Mouse (Mus musculus): ENCODE measurements around the gene Brinp3.
A peak's percentile ranks its signal among the peaks of the same experiment; 100 is the strongest.
"Not testable (repeated sequence)": the region's sequence is repeated elsewhere in the genome, so short reads cannot be mapped to it uniquely, and the experiment has no call there.

Gene Brinp3

DNA sequence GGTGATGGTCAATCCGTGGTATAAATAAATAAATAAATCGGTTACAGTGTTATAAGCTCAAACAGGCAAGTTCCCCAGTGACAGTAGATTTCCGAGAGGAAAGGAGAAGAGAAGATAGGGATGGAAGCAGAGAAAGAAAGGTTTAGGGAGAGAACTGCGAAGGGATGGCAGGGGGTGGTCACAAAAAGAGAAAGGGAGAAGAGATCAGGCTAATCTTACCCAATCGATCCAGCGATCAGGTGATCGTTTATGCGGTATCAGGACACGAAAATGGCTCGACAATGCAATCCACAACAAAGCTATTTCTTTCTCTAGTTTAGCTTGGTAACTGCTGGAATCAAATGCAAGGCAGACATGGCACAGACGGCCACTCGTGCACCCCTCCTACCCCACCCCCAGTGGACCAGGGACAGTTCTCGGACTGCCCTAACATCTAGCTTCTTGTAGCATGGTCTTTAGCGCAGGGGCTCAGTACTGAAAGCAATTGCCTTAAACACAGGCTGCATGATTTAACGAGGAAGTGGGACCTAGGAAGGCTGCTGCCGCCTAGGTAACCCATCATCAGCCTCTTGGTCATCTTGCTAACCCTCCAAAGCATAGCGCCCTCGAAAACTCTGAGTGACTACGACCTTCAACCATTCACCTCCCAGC lies at the start of gene Brinp3:
Brinp3 (plus strand) TSS at position 80 of the 651 bp plus-strand sequence.
- DNase-seq (ENCODE audit: low spot score in 2 of 2): peak; percentile 21 to 36

DNA sequence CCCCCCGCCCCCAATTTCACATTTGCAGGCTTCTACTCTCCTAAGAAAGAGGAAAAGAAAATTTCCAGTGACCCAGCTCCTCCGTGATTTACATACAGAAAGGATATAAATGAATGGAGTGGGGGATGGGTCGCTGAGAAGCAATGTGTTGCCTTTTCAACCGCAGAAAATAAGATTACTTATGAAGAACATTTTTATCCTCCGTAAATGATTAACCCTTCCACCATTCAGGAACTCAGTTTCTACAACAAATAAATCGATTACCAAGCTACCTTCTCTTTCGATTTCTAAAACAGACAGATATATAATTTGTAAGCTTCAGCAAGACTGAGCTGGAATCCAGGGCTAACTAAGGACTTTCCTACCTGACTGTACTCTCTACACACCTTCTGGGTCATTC lies 339 bp upstream of the Brinp3 start:
- DNase-seq (ENCODE audit: low spot score in 2 of 2): peak in 1 of 2 experiments; percentile 18

DNA sequence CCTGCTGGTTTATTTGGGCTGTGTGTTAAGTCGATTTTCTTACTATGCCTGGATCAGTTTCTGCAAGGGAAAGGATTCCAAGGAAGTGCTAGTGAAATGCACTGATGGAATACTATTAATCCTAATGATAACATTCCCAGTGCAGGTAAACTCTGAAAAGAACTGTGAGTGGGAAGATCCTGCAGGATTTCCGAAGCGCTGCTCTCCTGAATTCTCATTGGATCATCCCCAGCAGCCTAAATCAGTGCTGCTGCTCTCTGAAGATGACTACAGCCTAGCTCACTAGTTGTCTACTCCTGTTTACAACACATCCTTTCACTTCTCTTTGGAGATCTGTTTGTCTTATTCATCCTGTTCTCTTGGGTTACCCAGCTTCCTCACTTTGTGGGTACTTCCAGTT lies 826 bp downstream of the Brinp3 start:
- DNase-seq (ENCODE audit: low spot score in 2 of 2): peak in 1 of 2 experiments; percentile 32

DNA sequence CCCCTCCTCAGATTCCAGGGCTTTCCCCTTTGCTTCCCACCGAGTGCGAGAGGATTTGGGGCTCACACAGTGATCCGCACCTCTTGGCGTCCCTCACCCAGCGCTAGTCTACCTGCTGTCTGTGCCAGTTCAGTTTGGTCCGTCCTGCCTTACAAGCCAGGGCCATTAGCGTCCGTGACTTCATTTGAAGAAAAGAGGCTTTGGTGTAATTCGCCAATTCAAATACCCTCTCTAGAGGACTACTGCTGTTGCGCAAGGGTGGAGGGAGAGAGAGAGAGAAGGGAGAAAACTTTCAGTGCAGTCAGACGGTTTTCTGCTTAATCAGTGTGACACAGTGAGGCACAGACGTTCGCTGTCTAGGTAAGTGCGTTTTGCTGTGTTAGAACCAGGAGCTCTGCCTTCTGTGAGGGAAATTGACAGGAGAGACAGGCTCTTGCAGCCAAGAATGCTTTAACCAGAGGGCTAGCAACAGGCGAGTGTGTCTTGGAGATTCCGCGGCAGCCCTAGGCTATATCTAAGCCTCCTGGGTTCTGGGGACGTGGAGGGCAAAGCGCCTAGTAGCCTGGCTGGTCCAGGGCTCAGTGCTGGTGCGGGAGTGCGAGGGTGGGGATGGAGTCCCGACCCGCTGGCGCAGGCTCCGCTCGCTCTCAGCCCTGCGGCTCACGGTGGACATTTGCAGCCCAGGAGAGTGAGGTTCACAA lies 3.0 kb downstream of the Brinp3 start:
- peak; percentile 20 to 40 for DNase-seq (ENCODE audit: low spot score in 2 of 2)

DNA sequence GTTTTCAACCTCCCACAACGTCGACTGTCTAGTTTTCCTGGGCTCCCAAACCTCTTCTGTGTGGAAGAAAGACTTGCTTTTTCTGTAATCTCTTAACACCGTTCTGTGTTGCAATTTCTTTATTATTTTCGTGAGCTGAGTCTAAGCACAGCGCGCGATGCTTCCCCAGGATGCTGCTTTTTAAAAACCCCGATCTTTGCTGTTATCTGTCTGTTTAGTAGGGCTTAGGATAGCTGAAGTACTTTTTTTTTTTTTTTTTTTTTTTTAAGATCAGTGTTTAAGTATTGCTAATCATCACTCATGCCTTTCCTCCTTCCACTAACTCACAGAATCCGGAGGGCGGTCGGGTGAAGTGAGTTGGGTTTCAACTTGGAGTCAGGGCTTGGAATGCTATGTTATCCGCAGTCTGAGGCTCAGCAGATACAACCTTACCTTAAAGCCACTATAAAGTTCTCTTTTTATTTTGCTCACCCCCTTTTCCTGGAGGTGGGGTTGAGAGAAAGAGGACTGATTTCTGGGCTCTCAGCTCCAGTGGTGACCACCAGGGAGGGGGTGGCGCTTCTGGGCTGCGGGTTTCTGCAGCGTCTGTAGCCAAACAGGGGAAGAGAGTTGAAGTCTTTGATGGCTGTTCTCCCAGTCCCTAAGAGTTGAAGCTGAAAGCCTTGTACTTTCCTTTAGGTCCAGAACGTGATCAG lies 3.7 kb downstream of the Brinp3 start:
- peak in 1 of 2 experiments; percentile 39 for DNase-seq (ENCODE audit: low spot score in 2 of 2)

DNA sequence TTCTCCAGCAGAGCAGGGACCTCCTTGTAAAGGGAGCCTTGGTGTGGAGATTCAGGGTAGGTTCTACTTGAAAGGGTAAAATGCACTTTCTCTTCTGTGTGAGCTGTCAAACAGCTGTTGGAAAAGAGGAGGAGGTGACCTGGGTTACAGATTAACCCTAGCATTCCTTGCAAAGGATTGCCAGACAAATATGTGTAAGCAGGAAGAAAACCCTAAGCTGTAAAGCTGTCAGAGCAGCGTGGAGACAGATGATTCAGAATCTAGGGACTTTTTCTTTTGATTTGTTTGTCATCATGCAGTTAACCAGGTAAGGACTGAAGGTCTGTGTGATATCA lies 4.2 kb downstream of the Brinp3 start:
- no peak for DNase-seq (ENCODE audit: low spot score in 2 of 2)

DNA sequence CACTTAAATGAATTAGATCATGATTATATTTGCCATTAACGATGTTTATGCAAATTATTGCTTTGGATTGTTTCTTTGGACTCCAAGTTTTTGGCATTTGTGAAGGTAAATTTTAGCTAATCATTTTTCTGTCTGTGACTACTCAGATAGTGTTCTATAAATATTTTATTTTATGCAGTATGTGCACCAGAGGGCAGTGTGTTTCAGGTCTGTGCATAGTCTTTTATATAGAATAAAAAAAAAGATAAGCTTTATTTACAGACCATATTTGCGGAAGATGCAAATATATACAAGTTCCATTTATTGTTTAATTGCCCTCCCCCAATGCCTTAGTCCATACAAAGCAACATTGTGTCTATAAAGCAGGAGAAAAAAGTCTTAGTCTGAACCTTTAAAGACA lies 20.8 kb downstream of the Brinp3 start:
- no peak for DNase-seq (ENCODE audit: low spot score in 2 of 2)

DNA sequence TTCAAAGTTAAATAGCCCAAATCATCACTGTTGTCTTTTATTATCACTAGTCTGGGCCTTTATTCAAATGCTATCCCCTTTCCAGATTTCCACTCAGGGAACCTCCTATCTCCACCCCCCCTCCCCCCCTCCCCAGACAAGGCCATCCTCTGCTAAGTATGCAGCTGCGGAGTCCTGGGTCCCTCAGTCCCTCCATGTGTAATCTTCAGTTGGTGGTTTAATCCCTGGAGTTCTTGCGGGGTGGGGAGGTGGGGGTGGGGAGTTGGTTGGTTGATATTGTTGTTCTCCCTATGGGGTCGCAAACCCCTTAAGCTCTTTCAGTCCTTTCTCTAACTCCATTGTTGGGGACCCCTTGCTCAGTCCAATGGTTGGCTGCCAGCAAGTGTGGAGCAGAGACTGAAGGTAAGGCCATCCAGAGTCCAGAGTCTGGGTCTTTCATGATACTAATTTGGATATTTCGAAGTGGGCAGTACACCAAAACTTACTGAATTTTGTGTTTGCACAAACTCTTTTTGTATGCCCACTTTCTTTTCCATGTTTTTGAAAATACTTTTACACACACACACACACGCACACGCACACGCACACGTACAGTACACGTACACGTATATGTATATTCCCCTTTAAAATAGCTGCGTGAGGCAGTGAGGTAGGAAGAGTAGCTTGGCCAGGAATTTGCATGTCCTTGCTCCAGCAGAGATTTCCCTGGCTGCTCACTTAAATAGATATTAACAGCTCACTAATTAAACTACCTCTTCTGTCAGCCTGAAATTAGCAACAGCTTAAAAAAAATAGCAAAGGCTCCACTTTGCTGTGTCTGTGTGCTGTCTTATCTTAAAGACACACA lies 29.4 kb downstream of the Brinp3 start:
- DNase-seq (ENCODE audit: low spot score in 2 of 2): no peak

DNA sequence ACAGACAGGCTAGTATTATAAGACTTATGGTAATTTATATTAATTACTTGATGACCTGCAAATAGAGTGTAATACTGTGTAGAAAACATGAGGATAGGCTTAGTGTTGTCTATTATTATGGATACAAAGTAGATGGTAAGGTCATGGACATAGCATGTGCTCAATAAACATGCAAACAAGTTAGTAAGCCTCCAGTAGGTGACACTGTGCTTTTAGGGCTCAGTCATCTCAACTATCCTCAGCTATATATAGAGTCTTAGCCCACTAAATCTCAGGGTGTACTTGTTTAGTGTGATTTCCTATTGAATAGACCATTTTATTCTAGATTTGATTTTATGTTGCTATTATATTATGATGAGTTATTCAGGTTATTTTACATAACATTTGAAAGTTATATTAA lies 34.0 kb downstream of the Brinp3 start:
- DNase-seq (ENCODE audit: low spot score in 2 of 2): no peak

DNA sequence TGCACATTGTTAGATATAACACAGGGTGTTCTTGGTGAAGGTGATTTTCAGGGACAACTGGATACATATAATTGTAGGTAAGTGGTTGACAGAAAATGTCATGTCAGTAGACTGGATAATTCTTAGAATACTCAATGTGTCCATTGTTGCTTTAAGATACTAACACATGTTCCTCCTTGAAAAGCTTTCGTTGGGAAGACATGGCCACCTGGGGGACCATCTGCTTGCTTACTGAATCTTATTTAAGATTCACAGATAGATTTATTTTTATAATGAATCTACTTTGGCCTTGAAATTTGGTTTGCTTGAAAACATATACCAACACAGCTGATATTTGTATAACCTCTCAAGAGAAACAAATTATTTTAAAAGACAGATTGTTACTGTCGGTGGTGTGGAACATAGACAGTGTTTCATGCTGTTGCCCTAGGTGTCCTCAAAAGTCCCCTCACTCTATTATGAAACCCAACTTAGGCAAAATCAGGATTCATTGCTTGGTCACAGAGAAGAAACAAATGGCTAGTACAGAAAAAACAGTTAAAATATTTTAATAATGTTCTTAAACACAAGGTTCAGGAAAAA lies 52.4 kb downstream of the Brinp3 start:
- no peak for DNase-seq (ENCODE audit: low spot score in 2 of 2)

DNA sequence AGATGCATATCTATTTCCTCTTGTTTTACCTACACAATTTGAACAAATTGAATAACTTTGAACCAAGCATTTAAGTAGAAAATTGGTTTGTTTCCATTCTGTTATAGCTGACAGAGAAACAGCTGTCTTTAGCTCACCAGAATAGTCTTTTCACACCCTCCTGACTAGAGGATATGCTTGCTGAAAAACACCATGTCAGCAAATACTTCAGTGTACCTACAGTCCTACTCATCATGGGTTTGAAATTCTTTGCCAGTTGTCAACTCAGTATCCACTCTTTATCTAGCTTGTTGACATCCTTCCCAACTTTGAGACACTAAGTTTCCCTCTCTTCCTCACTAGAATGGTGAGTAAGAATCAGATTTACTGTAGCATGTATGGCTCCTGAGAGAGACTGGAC lies 62.4 kb downstream of the Brinp3 start:
- no peak for DNase-seq (ENCODE audit: low spot score in 2 of 2)

DNA sequence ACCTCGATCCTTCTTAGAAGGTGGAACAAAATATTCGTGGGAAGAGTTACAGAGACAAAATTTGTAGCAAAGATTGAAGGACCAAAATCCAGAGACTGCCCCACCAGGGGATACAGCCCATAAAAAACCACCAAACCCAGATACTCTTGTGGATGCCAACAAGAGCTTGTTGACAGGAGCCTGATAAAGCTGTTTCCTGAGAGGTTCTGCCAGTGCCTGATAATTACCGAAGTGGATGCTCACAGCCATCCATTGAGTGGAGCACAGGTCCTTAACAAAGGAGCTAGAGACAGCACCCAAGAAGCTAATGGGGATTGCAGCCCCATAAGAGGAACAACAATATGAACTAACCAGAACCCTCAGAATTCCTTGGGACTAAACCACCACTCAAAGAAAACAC lies 67.6 kb downstream of the Brinp3 start:
- DNase-seq (ENCODE audit: low spot score in 2 of 2): no peak

DNA sequence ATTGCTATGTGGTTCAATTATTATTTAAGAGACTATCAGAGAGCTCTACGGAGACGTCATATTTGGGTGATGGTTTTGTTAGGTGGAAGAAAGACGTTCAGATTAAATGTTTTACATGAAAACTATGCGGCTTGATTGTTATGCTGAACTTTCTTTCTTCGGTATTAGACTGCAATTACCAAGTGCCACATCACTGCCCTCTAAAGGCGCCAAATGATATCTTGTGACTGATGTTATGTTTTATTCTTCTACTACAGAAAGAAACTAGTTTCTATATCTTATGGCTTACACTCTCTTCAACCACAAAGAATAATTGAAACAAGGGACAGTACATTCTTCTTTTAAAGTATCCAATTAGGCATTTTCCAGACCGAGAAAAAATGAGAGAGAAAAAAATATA lies 89.6 kb downstream of the Brinp3 start:
- DNase-seq (ENCODE audit: low spot score in 2 of 2): no peak

DNA sequence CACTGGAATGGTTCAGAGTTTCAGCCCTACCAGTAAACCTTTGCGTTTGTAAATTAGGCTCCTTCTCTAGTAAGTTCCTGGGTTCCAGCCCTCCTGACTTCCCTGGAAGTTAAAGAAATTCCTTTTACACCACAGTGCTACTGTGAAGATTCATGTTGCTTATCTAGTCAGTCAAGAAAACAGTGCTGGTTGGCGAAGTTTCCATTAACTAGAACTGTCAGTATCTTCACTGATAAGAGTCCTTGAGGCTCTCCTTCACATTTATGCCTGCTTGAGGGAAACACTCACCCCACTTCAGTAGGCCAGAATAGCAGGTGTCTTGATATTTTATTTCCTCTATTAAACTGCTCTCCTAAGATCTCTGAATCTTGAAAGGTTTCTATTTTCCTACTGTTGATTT lies 138.3 kb downstream of the Brinp3 start:
- no peak for DNase-seq (ENCODE audit: low spot score in 2 of 2)

DNA sequence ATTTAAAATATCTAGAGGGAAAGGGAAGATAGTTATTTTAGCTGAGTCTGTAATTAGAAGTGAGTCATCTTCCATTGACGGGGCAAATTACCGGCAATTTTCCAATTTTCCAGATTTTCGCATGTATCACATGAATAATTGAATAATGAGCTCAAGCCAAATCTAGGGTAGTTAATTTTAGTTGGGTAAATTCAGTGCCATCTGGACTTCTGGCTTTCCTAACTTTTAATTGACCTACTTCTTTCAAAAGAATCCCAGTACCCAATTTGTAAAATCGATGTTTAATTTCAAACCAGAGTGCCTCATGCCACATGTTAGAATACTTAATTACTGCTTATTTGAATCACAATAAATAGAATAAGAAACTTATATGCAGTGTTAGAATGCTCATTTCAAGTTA lies 162.7 kb downstream of the Brinp3 start:
- DNase-seq (ENCODE audit: low spot score in 2 of 2): no peak

DNA sequence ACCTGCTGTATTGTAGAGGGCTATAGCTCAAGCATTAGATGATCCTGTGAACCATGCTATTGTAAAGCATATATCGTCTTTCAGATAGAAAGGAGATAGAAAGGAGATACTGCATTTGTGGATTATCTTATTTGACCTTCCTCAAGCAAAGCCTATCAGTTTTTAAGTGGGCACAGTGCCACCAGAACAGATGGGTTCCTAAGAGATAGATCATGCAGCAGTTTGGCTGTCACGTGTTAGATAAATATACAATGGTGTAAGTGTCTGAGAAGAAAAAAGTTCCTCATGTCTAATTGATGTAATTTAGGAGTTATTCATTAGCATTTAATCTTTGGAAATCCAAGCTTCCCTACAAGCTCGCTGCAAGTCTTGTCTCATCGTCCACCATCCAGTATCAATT lies 206.2 kb downstream of the Brinp3 start:
- DNase-seq (ENCODE audit: low spot score in 2 of 2): no peak

DNA sequence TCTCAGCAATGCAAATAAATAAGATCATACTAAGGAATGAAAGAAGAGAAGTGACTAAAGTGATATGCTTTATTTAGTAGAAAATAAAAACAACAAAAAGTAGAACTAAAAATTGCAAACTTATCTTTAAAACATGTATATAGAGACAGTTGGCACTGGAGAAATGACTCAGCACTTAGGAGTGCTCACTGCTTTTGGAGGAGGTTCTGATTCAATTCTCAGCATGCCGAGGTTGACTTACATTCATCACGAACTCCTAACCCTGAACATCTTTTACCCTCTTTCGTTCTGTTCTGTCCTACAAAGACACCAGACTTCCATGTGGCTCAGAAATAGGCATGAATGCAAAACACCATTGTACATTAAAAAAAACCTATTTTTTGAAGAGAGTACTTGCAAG lies 225.0 kb downstream of the Brinp3 start:
- no peak for DNase-seq (ENCODE audit: low spot score in 2 of 2)

DNA sequence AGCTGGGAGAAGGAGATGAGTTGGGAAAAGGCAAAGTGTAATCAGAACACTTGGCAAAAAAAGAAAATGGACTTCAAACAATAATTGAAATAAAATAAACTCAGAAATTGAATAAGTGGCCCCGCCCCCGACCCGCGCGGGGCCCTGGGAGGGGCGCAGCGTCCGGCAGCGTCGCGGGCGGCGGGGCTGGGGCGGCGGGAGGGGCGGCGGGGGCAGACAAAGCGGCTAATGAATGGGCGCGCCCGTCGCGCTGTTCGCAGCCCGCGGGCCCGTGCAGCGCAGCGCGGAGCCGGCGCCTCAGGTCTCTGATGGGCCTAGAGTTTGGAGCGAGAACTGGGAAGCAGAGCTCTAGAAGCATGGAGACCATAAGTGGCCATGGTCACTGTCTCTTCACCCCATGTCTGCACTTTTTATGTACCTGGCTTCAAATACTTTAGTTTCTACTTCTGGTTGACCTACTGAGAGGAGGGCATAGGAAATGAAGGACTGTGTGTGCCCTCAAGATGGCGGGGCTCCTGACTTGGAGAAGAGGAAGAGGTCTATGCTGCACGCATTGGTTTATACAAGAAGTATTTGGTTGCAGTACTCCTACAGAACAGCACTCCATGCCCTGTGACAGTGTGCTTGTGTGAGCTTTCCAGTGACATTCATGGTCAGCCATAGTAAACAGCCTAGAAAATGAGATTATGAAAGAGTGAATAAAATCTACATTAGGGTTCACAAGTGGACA lies 230.4 kb downstream of the Brinp3 start:
- not testable (repeated sequence) for DNase-seq (ENCODE audit: low spot score in 2 of 2)

DNA sequence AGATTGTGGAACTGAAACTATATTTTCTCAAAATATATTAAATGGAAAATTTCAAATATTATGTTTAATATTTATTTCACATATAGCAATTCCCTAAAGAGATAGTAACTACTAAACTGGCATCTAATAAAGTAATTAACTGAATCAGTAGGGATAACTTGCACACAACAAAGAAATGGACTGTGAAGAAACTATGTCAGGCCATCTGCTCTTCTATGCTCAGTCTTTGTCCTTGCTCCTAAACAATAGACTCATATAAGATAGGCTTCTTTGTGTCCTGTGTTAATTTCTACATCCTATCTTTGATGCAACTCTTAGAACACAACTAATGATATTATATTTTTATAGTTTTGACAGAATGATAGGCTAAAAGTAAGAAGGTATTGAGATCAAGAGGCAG lies 256.5 kb downstream of the Brinp3 start:
- DNase-seq (ENCODE audit: low spot score in 2 of 2): no peak

DNA sequence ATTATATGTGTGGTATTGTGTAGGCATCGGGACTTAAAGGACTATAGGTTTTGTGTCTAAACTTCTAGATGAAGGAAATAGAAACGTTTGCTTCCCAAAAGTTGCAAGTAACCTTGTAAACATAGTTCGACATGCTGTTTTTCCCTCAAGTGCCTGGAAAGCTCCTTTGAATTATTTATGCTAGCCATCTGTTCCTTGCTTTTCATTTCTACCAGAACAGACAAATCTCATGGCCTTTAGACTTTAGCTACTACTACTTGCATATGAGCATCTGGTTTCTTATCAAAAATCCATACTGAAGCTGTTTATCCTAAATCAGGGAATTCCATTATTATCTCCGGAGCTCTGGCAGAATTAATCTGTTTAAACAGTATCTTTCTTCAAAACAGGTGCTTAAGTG lies 288.7 kb downstream of the Brinp3 start:
- DNase-seq (ENCODE audit: low spot score in 2 of 2): no peak

DNA sequence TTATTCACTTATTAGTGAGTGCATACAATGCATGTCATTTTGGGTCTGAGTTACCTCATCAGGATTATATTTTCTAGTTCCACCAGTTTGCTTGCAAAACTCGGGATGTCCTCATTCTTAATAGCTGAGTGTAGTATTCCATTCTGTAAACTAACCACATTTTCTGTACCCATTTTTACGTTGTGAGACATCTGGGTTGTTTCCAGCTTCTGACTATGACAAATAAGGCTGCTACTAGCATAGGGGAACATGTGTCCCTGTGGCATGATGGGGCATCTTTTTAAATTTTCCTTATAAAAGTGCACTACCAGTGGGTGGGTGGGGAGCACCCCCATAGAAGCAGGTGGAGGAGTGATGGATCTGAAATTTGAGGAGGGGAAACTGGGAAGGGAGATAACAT lies 292.7 kb downstream of the Brinp3 start:
- no peak for DNase-seq (ENCODE audit: low spot score in 2 of 2)
